Mouse (Mus musculus): ENCODE measurements around the gene Ifi27l2a. TPM values are rescaled to one million over a fixed set of nuclear protein-coding genes. Genes with fewer than 3 reads are reported as not detected.
"Not testable (repeated sequence)": the region's sequence is repeated elsewhere in the genome, so short reads cannot be mapped to it uniquely, and the experiment has no call there.

Ifi27l2a gene
- polyA plus RNA-seq, 1 experiment, result 286 TPM

DNA sequence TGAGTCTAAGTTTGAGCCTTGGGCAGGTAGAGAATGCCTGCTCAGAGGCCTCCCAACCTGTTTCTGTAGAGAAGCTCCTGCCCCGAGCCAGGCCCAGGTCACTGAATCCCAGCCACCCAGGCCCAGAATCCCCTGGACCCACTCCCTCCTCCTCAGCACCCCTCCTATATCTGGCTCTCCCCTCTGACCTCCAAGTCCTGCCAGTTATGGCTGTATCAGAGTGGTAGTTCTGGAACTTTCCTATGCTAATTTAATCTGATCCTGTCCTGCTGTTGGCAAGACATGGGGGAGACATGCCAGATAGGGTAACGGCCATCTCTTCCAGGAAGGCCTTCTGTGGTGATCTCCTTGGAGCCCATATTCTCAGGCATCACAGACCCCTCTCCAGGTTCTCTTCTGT, 39.3 kb upstream of the Ifi27l2a start:
- WGBS, result 85% methylated on average over 2 of the region's 2 CpGs
- H3K27ac ChIP-seq (ENCODE audit: insufficient read depth, low read depth, low read length), result no peak overlapping the region
- TF ChIP-seq POLR2A (IDR thresholded peaks at IDR 0.05; ENCODE audit: low read depth, low read length) (no peak), CTCF (IDR thresholded peaks at IDR 0.05; ENCODE audit: extremely low read depth, insufficient read length, insufficient replicate concordance, low read depth, low read length) (no peak)
- peaks cover 24% of the 10 kb centered on the region; the same call in 1 of the 2 replicates for H3K4me1 ChIP-seq (ENCODE audit: control insufficient read depth, insufficient read depth, insufficient read length, low read length)
- no peaks in the 10 kb centered on the region for H3K36me3 ChIP-seq (ENCODE audit: control insufficient read depth, insufficient read depth, low read length)
- no peaks in the 10 kb centered on the region for H3K27me3 ChIP-seq (ENCODE audit: control insufficient read depth, insufficient read depth, low read length)
- no peak overlapping the region for H3K4me3 ChIP-seq (ENCODE audit: low read depth, low read length)

DNA sequence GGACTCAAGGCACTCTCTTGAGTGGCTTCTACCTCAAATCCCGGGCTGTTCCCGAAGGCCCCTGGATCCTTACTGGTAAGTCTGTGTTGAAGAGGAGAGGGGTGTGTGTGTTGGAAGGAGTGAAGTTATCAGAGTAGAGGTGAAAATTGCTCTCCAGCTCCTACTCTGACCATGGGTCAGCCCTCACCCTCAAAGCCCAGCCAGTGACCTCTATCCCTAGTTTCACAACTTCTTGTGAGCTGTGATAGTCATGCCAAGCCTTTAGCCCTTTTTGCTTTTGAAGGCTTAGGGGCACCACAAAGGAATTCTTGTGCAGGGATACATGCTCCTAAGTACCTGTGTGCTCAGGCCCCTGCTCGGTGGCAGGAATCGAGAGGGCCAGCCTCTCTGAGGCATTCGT, 38.2 kb upstream of the Ifi27l2a start:
- Histone ChIP-seq H3K36me3 (ENCODE audit: control insufficient read depth, insufficient read depth, low read length) (no peaks in the 10 kb centered on the region), H3K4me3 (ENCODE audit: low read depth, low read length) (no peak overlapping the region), H3K27me3 (ENCODE audit: control insufficient read depth, insufficient read depth, low read length) (no peaks in the 10 kb centered on the region), H3K27ac (ENCODE audit: insufficient read depth, low read depth, low read length) (no peak overlapping the region), H3K4me1 (ENCODE audit: control insufficient read depth, insufficient read depth, insufficient read length, low read length) (peaks cover 16% of the 10 kb centered on the region; the same call in 1 of the 2 replicates)
- no peak for TF ChIP-seq CTCF (IDR thresholded peaks at IDR 0.05; ENCODE audit: extremely low read depth, insufficient read length, insufficient replicate concordance, low read depth, low read length)
- TF ChIP-seq POLR2A (IDR thresholded peaks at IDR 0.05; ENCODE audit: low read depth, low read length), result no peak
- WGBS, result 90% methylated on average over 5 of the region's 5 CpGs

DNA sequence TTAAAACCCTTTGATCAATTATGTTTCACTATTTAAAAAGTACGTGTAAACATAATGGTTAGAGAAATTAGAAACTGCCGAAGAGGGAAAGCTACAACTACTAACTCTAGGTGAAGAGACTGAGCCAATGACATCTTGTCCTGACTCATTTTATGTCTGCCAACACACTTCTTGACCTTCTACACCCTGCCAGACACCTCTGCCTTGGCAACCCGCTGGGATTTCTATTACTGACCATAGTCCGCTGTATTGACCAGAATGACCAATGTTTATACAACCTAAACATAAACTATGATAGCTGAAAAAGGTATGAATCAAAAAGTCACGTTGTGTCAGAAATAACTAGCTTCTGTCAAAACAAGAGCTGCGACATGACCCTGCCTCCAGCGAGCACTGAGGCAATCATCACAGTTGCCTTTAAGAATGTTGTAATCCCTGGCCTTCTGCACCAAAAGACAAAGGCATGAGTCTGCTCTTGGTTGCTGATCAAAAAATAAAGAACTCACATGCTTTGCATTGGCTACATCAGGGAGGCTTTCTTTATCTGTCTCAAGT, 34.1 kb upstream of the Ifi27l2a start:
- Histone ChIP-seq H3K36me3 (ENCODE audit: control insufficient read depth, insufficient read depth, low read length) (no peaks in the 10 kb centered on the region), H3K27me3 (ENCODE audit: control insufficient read depth, insufficient read depth, low read length) (no peaks in the 10 kb centered on the region), H3K27ac (ENCODE audit: insufficient read depth, low read depth, low read length) (no peak overlapping the region), H3K4me1 (ENCODE audit: control insufficient read depth, insufficient read depth, insufficient read length, low read length) (no peaks in the 10 kb centered on the region; the same call in 1 of the 2 replicates), H3K4me3 (ENCODE audit: low read depth, low read length) (no peak overlapping the region)
- WGBS, result 59% methylated on average over 7 of the region's 7 CpGs
- TF ChIP-seq POLR2A (IDR thresholded peaks at IDR 0.05; ENCODE audit: low read depth, low read length), result no peak
- no peak for TF ChIP-seq CTCF (IDR thresholded peaks at IDR 0.05; ENCODE audit: extremely low read depth, insufficient read length, insufficient replicate concordance, low read depth, low read length)

DNA sequence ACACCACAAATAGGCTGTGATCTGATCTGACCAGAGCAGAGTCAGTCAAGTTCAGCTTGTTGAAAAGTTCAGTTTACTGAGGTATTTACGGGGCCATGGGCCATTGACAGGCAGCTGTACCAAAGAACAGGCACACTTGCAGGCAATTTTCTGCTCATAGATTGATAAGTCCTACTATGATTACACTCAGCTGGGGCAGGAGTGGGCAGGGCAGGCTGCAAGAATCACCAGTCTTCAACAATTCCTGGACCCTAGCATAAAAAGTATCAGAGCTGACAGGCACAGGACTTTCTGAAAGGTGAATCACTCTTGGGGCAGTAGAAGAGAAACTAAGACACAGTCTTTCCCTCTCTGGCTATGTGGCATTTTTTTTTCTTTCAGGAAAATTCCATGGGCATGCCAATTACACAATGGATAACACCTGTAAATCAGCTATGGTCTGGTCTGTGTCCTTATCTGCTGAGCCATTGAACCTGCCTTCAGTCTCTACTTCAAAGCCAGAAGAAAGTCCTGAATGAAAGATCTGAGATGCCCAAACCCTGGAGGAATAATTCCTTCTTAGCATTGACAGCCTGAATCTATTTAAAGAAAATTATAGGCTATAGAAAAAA, 33.4 kb upstream of the Ifi27l2a start:
- H3K4me1 ChIP-seq (ENCODE audit: control insufficient read depth, insufficient read depth, insufficient read length, low read length), result no peaks in the 10 kb centered on the region; the same call in 1 of the 2 replicates
- no peaks in the 10 kb centered on the region for H3K36me3 ChIP-seq (ENCODE audit: control insufficient read depth, insufficient read depth, low read length)
- TF ChIP-seq CTCF (IDR thresholded peaks at IDR 0.05; ENCODE audit: extremely low read depth, insufficient read length, insufficient replicate concordance, low read depth, low read length) (no peak), POLR2A (IDR thresholded peaks at IDR 0.05; ENCODE audit: low read depth, low read length) (no peak)
- 50% methylated on average over 1 of the region's 1 CpGs for WGBS
- no peak overlapping the region for H3K4me3 ChIP-seq (ENCODE audit: low read depth, low read length)
- no peak overlapping the region for H3K27ac ChIP-seq (ENCODE audit: insufficient read depth, low read depth, low read length)
- no peaks in the 10 kb centered on the region for H3K27me3 ChIP-seq (ENCODE audit: control insufficient read depth, insufficient read depth, low read length)

DNA sequence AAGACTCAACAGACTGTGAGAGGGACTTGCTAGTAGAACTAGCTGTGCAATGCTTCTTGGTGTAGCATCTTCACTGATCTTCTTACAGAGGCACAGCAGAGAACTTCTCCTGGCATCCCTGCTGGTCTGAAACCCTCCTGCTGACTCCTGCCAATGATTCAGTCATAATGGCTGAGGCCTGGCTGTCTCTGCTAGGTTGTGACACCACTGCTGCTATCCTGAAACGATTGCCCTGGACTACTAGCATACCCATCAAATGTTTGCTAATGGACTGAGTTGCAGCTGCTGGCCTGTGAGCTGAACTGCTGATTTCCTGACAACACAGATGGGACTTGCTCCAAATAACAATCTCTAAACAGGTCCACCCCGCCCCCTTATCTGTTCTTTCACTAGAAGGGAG, 31.0 kb upstream of the Ifi27l2a start:
- WGBS, result 16% methylated on average over 2 of the region's 2 CpGs
- H3K36me3 ChIP-seq (ENCODE audit: control insufficient read depth, insufficient read depth, low read length), result no peaks in the 10 kb centered on the region
- H3K27ac ChIP-seq (ENCODE audit: insufficient read depth, low read depth, low read length), result no peak overlapping the region
- peaks cover 4% of the 10 kb centered on the region; the same call in 1 of the 2 replicates for H3K4me1 ChIP-seq (ENCODE audit: control insufficient read depth, insufficient read depth, insufficient read length, low read length)
- H3K4me3 ChIP-seq (ENCODE audit: low read depth, low read length), result no peak overlapping the region
- H3K27me3 ChIP-seq (ENCODE audit: control insufficient read depth, insufficient read depth, low read length), result no peaks in the 10 kb centered on the region
- no peak for TF ChIP-seq POLR2A (IDR thresholded peaks at IDR 0.05; ENCODE audit: low read depth, low read length)
- TF ChIP-seq CTCF (IDR thresholded peaks at IDR 0.05; ENCODE audit: extremely low read depth, insufficient read length, insufficient replicate concordance, low read depth, low read length), result no peak

DNA sequence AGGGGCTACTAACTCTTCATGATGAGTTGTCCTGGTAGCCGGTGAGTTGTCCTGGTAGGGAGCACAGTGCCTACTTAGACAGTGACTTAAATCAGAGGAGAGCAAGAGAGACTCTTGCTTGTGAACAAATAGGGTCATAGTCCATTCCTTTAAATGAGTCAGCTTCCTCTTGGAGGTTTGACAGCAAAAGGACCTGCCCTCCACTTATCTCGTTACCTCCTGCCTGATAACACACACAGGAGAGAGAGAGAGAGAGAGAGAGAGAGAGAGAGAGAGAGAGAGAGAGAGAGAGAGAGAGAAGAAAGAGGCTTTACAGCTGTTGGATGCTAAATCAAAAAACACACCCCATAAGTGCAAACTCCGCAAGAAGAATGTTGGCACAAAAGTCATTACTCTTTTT, 13.7 kb upstream of the Ifi27l2a start, which contains the start of gene Ifi27l2b:
Ifi27l2b (minus strand) TSS at position 84 of the 400 bp plus-strand sequence.
- H3K4me3 ChIP-seq (ENCODE audit: low read depth, low read length), result peak within 1 kb of the TSS; percentile 56
- 12% methylated on average over 3 of the region's 3 CpGs for WGBS
- peak within 1 kb of the TSS; percentile 77 for H3K27ac ChIP-seq (ENCODE audit: insufficient read depth, low read depth, low read length)
- H3K27me3 ChIP-seq (ENCODE audit: control insufficient read depth, insufficient read depth, low read length), result no peaks in the 10 kb centered on the region
- no peak for TF ChIP-seq POLR2A (IDR thresholded peaks at IDR 0.05; ENCODE audit: low read depth, low read length)
- no peak for TF ChIP-seq CTCF (IDR thresholded peaks at IDR 0.05; ENCODE audit: extremely low read depth, insufficient read length, insufficient replicate concordance, low read depth, low read length)
- peaks cover 5% of the 10 kb centered on the region; the same call in 1 of the 2 replicates for H3K36me3 ChIP-seq (ENCODE audit: control insufficient read depth, insufficient read depth, low read length)
- H3K4me1 ChIP-seq (ENCODE audit: control insufficient read depth, insufficient read depth, insufficient read length, low read length), result peaks cover 7% of the 10 kb centered on the region; the same call in 1 of the 2 replicates

DNA sequence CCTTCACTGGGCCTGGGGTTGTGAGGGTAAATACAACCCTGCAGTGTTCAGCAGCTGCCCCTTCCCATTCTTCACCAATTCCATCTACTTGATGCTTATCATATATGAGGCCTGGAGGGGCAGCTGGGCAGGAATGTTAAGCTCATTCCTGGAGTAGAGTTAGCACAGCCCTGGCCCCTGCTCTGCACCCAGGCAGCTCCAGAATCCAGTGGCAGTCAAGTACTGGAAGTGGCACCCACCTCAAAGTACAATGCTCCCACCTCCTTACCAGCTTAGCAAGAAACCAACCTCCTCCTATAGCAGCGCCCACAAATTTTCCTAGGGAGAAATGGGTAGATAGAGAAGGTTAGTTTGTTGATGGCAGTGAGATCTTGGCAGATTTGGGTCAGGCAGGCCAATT, 13.2 kb upstream of the Ifi27l2a start:
- H3K4me1 ChIP-seq (ENCODE audit: control insufficient read depth, insufficient read depth, insufficient read length, low read length); H3K36me3 ChIP-seq (ENCODE audit: control insufficient read depth, insufficient read depth, low read length); H3K27me3 ChIP-seq (ENCODE audit: control insufficient read depth, insufficient read depth, low read length): not testable (repeated sequence)
- H3K4me3 ChIP-seq (ENCODE audit: low read depth, low read length), result peak overlapping the region; percentile 56
- H3K27ac ChIP-seq (ENCODE audit: insufficient read depth, low read depth, low read length), result peak overlapping the region; percentile 77
- whole genome bisulfite sequencing, result no CpG with 5 or more reads among the region's 1 CpGs
